Mouse (Mus musculus): Measurements from ENCODE around the gene Mef2a. TPM values are rescaled to one million over a fixed set of nuclear protein-coding genes. Genes with fewer than 3 reads are reported as not detected.
"Not testable (repeated sequence)": the region's sequence is repeated elsewhere in the genome, so short reads cannot be mapped to it uniquely, and the experiment has no call there.

The Mef2a gene
- polyA plus RNA-seq, 1 experiment: 95.0 TPM

DNA sequence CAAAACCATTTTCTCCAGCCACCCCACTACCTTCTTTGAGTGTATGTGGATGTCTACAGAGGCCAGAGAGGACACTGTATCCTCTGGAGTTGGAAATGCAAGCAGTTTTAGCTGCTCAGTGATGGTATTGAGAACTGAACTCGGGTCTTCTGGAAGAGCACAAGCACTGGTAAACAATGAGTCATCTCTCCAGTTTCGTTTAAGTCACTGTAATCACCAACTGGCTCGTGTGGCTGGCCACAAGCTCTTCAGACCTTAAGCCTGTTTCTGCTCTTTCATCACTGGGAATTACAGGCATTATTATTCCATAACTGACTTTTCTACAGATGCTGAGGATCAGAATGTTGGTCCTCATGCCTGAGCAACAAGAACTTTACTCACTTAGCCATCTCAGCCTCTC, 67.7 kb downstream of the Mef2a start:
- Histone ChIP-seq H3K4me3 (ENCODE audit: insufficient read depth, low read depth, low read length) (no peak overlapping the region), H3K27ac (ENCODE audit: insufficient read depth, low read depth, low read length) (no peak overlapping the region), H3K4me1 (ENCODE audit: control insufficient read depth, insufficient read depth, low read length) (no peaks in the 10 kb centered on the region)
- no peak for TF ChIP-seq POLR2A (IDR thresholded peaks at IDR 0.05; ENCODE audit: insufficient read depth, low read depth, low read length)
- no peak for TF ChIP-seq CTCF (IDR thresholded peaks at IDR 0.05; ENCODE audit: insufficient read depth, low read depth, low read length)
- 34% methylated on average over 3 of the region's 3 CpGs for WGBS

- no peak overlapping the region for H3K27ac ChIP-seq (ENCODE audit: insufficient read depth, low read depth, low read length)
- H3K4me3 ChIP-seq (ENCODE audit: insufficient read depth, low read depth, low read length): no peak overlapping the region
- no peak for TF ChIP-seq CTCF (IDR thresholded peaks at IDR 0.05; ENCODE audit: insufficient read depth, low read depth, low read length)
- no peak for TF ChIP-seq POLR2A (IDR thresholded peaks at IDR 0.05; ENCODE audit: insufficient read depth, low read depth, low read length)
- H3K4me1 ChIP-seq (ENCODE audit: control insufficient read depth, insufficient read depth, low read length): no peaks in the 10 kb centered on the region
- 78% methylated on average over 1 of the region's 1 CpGs for WGBS
Measured at GRCm38 (mm10) chr7:67296419-67296818, 76.2 kb downstream of the Mef2a start.

- peaks cover 3% of the 10 kb centered on the region; the same call in 1 of the 2 replicates for H3K4me1 ChIP-seq (ENCODE audit: control insufficient read depth, insufficient read depth, low read length)
- H3K27ac ChIP-seq (ENCODE audit: insufficient read depth, low read depth, low read length): no peak overlapping the region
- TF ChIP-seq POLR2A (IDR thresholded peaks at IDR 0.05; ENCODE audit: insufficient read depth, low read depth, low read length) (no peak), CTCF (IDR thresholded peaks at IDR 0.05; ENCODE audit: insufficient read depth, low read depth, low read length) (no peak)
- 87% methylated on average over 1 of the region's 1 CpGs for WGBS
- no peak overlapping the region for H3K4me3 ChIP-seq (ENCODE audit: insufficient read depth, low read depth, low read length)
Measured at GRCm38 (mm10) chr7:67291356-67291755, 81.3 kb downstream of the Mef2a start.

DNA sequence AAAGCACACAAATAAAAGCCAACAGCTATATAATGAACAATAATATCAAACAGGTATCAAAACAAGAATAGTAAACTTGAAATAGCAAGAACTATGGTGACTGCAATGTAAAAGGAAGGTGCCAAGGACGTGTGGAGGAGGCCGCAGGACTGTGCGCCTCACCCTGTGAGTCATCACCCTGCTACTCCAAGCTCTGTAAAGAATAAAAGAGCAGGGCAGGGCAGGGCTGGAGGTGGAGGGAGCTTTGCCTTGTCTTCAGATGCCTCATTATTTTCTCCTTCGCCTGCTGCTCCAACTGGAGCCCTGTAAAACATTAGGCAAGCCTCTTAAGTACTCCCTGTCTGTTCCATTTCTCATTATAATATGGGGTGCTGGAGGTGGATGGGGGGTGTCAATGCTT, 85.2 kb downstream of the Mef2a start:
- no peak overlapping the region for H3K27ac ChIP-seq (ENCODE audit: insufficient read depth, low read depth, low read length)
- H3K4me3 ChIP-seq (ENCODE audit: insufficient read depth, low read depth, low read length): no peak overlapping the region
- H3K4me1 ChIP-seq (ENCODE audit: control insufficient read depth, insufficient read depth, low read length): peaks cover 3% of the 10 kb centered on the region; the same call in 1 of the 2 replicates
- TF ChIP-seq POLR2A (IDR thresholded peaks at IDR 0.05; ENCODE audit: insufficient read depth, low read depth, low read length) (no peak), CTCF (IDR thresholded peaks at IDR 0.05; ENCODE audit: insufficient read depth, low read depth, low read length) (no peak)
- WGBS: 38% methylated on average over 4 of the region's 4 CpGs

- no peak for TF ChIP-seq POLR2A (IDR thresholded peaks at IDR 0.05; ENCODE audit: insufficient read depth, low read depth, low read length)
- no peak for TF ChIP-seq CTCF (IDR thresholded peaks at IDR 0.05; ENCODE audit: insufficient read depth, low read depth, low read length)
- 92% methylated on average over 6 of the region's 6 CpGs for WGBS
- H3K4me1 ChIP-seq (ENCODE audit: control insufficient read depth, insufficient read depth, low read length): peaks cover 3% of the 10 kb centered on the region; the same call in 1 of the 2 replicates
- no peak overlapping the region for H3K27ac ChIP-seq (ENCODE audit: insufficient read depth, low read depth, low read length)
- no peak overlapping the region for H3K4me3 ChIP-seq (ENCODE audit: insufficient read depth, low read depth, low read length)
Measured at GRCm38 (mm10) chr7:67283581-67283980, 89.1 kb downstream of the Mef2a start.

GRCm38 (mm10) chr7:67270447-67270846, 102.2 kb downstream of the Mef2a start:
- not testable (repeated sequence) for H3K4me1 ChIP-seq (ENCODE audit: control insufficient read depth, insufficient read depth, low read length); H3K4me3 ChIP-seq (ENCODE audit: insufficient read depth, low read depth, low read length); H3K27ac ChIP-seq (ENCODE audit: insufficient read depth, low read depth, low read length)
- 86% methylated on average over 4 of the region's 4 CpGs for WGBS

DNA sequence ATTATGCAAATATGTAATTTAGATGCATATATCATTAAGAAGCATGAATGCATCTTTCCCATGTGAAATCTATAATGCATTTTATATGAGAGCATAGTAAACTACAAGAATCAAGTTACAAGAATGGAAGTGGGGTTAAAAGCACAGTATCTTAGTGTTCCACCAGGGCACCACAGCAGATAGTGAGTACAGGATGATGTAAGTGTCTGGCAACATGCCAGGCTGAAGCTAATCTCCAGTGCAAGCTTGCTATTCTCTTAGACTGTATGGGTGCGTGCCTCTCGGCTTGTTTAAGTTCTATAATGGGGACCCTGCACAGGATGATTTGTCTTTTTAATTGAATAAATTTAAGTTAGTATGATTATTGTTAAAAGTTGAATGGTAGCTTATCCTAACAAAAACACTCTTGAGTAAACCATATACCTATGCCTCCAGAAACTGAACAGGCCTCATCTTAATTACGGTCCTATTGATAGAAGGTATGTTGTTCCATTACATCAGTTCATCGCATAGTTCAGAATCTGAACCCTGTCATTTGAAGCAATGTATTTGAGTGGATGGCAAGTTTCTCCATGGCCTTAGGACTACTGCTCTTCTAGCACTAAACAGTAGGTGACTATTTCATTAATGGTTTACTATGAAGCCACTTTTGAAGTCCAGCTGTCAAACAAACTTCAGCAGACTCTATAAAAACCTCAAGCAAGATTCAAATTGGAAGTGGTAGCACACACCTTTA, 112.7 kb downstream of the Mef2a start:
- 48% methylated on average over 4 of the region's 4 CpGs for WGBS
- Histone ChIP-seq H3K4me1 (ENCODE audit: control insufficient read depth, insufficient read depth, low read length) (no peaks in the 10 kb centered on the region), H3K27ac (ENCODE audit: insufficient read depth, low read depth, low read length) (no peak overlapping the region), H3K4me3 (ENCODE audit: insufficient read depth, low read depth, low read length) (no peak overlapping the region)
- TF ChIP-seq CTCF (IDR thresholded peaks at IDR 0.05; ENCODE audit: insufficient read depth, low read depth, low read length) (no peak), POLR2A (IDR thresholded peaks at IDR 0.05; ENCODE audit: insufficient read depth, low read depth, low read length) (no peak)

GRCm38 (mm10) chr7:67246067-67246466, 126.6 kb downstream of the Mef2a start:
- Histone ChIP-seq H3K4me3 (ENCODE audit: insufficient read depth, low read depth, low read length) (no peak overlapping the region), H3K4me1 (ENCODE audit: control insufficient read depth, insufficient read depth, low read length) (no peaks in the 10 kb centered on the region), H3K27ac (ENCODE audit: insufficient read depth, low read depth, low read length) (no peak overlapping the region)
- TF ChIP-seq CTCF (IDR thresholded peaks at IDR 0.05; ENCODE audit: insufficient read depth, low read depth, low read length): no peak
- TF ChIP-seq POLR2A (IDR thresholded peaks at IDR 0.05; ENCODE audit: insufficient read depth, low read depth, low read length): no peak
- WGBS: 66% methylated on average over 2 of the region's 2 CpGs

- Histone ChIP-seq H3K4me3 (ENCODE audit: insufficient read depth, low read depth, low read length) (no peak overlapping the region), H3K27ac (ENCODE audit: insufficient read depth, low read depth, low read length) (no peak overlapping the region), H3K4me1 (ENCODE audit: control insufficient read depth, insufficient read depth, low read length) (no peaks in the 10 kb centered on the region)
- no peak for TF ChIP-seq CTCF (IDR thresholded peaks at IDR 0.05; ENCODE audit: insufficient read depth, low read depth, low read length)
- no peak for TF ChIP-seq POLR2A (IDR thresholded peaks at IDR 0.05; ENCODE audit: insufficient read depth, low read depth, low read length)
- 57% methylated on average over 1 of the region's 1 CpGs for WGBS
Measured at GRCm38 (mm10) chr7:67245255-67245654, 127.4 kb downstream of the Mef2a start.

- H3K4me3 ChIP-seq (ENCODE audit: insufficient read depth, low read depth, low read length): no peak overlapping the region
Measured at GRCm38 (mm10) chr7:67243894-67244282, 128.8 kb downstream of the Mef2a start.

More at GRCm38 (mm10) chr7:67243894-67244282, 128.8 kb downstream of the Mef2a start:
- TF ChIP-seq CTCF (IDR thresholded peaks at IDR 0.05; ENCODE audit: insufficient read depth, low read depth, low read length) (no peak), POLR2A (IDR thresholded peaks at IDR 0.05; ENCODE audit: insufficient read depth, low read depth, low read length) (no peak)
- WGBS: 41% methylated on average over 4 of the region's 4 CpGs
- no peak overlapping the region for H3K27ac ChIP-seq (ENCODE audit: insufficient read depth, low read depth, low read length)
- no peaks in the 10 kb centered on the region for H3K4me1 ChIP-seq (ENCODE audit: control insufficient read depth, insufficient read depth, low read length)
